Mouse (Mus musculus) liver, embryonic 11.5 days (tissue): ENCODE measurements around the gene Cd82. TPM values are rescaled to one million over a fixed set of nuclear protein-coding genes. Genes with fewer than 3 reads are reported as not detected.

ENCODE experiments used
- ATAC-seq: fragments of 200-750 bp; cut with Nextera tagmentation; replicated peaks from 2 replicates; pipeline ENCODE4 v1.8.0; 2017; ENCODE audit warnings: moderate number of reproducible peaks, mild to moderate bottlenecking, moderate TSS enrichment, moderate library complexity; ENCODE audit not compliant: low FRiP score
- DNase-seq: peaks from one replicate; pipeline ENCODE4 v3.0.0-alpha.2; 2017; ENCODE audit warnings: low spot score
- H3K27ac ChIP-seq: fragments of 300-500 bp; sonication (generic); 2 replicates; pipeline ENCODE4 v1.5.1; 2014; ENCODE audit warnings: mild to moderate bottlenecking, low read depth, low read length, control low read depth
- H3K27me3 ChIP-seq: fragments of 300-500 bp; sonication (generic); replicated peaks from 2 replicates; pipeline ENCODE4 v1.6.1; 2014; ENCODE audit warnings: low read length, mixed read lengths; ENCODE audit not compliant: control insufficient read depth, insufficient read depth
- H3K36me3 ChIP-seq: fragments of 300-500 bp; sonication (generic); 2 replicates; pipeline ENCODE4 v1.6.1; 2014; ENCODE audit warnings: mild to moderate bottlenecking, low read length, moderate library complexity, mixed read lengths; ENCODE audit not compliant: control insufficient read depth, insufficient read depth
- H3K4me1 ChIP-seq: fragments of 300-500 bp; sonication (generic); replicated peaks from 2 replicates; pipeline ENCODE4 v1.6.1; 2014; ENCODE audit warnings: low read length, mixed read lengths; ENCODE audit not compliant: control insufficient read depth, insufficient read depth
- H3K4me2 ChIP-seq: fragments of 300-500 bp; sonication (generic); 2 replicates; pipeline ENCODE4 v1.6.1; 2014; ENCODE audit warnings: mild to moderate bottlenecking, control low read depth, moderate library complexity
- H3K4me3 ChIP-seq: fragments of 300-500 bp; sonication (generic); 2 replicates; pipeline ENCODE4 v1.5.1; 2014; ENCODE audit warnings: low read depth, low read length, control low read depth
- H3K9ac ChIP-seq: fragments of 300-500 bp; sonication (generic); 2 replicates; pipeline ENCODE4 v1.6.1; 2014; ENCODE audit warnings: low read depth, low read length, control low read depth
- H3K9me3 ChIP-seq: fragments of 300-500 bp; sonication (generic); 2 replicates; pipeline ENCODE4 v1.6.1; 2016; ENCODE audit warnings: low read length, inconsistent platforms, mixed read lengths; ENCODE audit not compliant: control insufficient read depth
- WGBS: fragments of 180-500 bp; shearing (Covaris S2); extraction: QIAGEN DNeasy Blood & Tissue Kit; methylation state at CpG from one replicate; pipeline ENCODE4 v1.1.7; 2014; 5-methylcytosine and 5-hydroxymethylcytosine counted together
- polyA plus RNA-seq: library from polyadenylated mRNA; unstranded; fragments of >200 nt; fragmentation: Nextera tagmentation; extraction: Ambion mirVana; gene quantifications from 2 replicates; pipeline ENCODE4 v1.2.1, GENCODE M21; 2014

Gene Cd82
- polyA plus RNA-seq, 1 experiment from 2014 or later: 16.9 TPM

DNA sequence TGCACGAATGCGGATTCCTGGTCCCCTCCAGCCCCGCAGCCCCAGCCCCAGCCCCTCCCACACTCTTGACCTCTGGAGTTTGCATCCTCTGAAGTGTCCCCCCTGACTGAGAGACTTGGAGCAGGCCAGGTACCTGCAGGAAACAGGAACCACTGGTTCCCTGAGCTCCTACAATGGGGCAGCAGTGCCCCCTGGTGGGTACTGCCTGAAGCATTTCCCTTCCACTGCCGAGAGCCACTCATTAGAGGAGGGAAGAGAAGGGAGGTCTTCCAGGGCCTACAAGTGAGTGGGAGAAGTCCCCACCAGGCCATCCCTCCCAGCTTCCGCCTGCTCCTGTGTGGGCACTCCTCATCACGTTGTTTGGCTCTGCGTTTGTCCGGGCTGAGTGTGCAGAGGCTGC is 44.5 kb downstream of the Cd82 start:
- peak; percentile 37; the same call in 1 of the 2 replicates for ATAC-seq
- WGBS: 9% methylated on average over 8 of the region's 8 CpGs
- H3K27ac ChIP-seq: no peak overlapping the region
- no peak overlapping the region for H3K4me2 ChIP-seq
- no peaks in the 10 kb centered on the region for H3K36me3 ChIP-seq
- no peak overlapping the region for H3K9ac ChIP-seq
- no peaks in the 10 kb centered on the region for H3K9me3 ChIP-seq
- peak; percentile 81 for DNase-seq
- peaks cover under 1% of the 10 kb centered on the region; the same call in 1 of the 2 replicates for H3K4me1 ChIP-seq
- H3K4me3 ChIP-seq: no peak overlapping the region
- no peaks in the 10 kb centered on the region for H3K27me3 ChIP-seq

DNA sequence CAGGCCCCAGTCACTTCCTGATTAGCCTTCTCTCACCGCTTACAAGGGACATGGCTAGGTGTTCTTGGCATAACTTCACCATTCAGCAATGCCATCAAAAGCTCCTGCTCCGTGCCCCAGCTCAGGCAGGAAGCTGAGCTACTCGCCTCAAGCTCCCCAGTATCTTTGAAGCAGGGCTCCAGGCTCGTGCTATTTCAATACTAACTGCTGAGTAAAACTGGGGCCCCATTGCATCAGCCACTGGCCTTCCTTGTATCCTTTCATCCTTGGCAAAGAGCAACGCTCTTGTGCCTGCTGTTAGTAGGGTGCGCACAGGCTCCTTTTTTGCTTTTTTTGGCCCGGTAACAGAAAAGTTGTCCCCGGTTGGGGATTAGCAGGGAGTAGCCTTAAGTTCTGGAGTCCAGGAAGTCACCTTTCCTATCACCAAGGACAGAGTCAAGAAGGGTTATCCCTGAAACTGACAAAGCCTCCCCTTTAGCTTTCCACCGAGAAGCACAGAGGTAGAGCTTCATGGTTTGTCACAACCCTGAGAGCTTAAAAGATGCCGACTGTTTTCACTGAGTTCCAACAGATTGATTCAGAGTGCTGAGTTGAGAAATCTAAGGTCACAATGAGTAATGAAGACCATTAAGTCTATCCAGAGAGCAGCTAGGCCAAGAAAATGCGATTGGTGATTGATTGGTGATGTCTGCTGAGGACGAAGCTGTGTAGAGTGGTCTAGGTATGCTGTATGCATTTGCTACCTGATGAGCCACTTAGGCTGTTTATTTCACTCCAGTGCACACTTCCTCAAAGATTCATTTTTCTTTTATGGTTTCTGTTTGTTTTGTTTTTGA is 45.8 kb downstream of the Cd82 start:
- DNase-seq: no peak
- peaks cover 5% of the 10 kb centered on the region for H3K4me1 ChIP-seq
- no peak overlapping the region for H3K4me2 ChIP-seq
- 70% methylated on average over 12 of the region's 12 CpGs for WGBS
- H3K9ac ChIP-seq: no peak overlapping the region
- ATAC-seq: no peak
- no peak overlapping the region for H3K27ac ChIP-seq
- no peak overlapping the region for H3K4me3 ChIP-seq
- H3K36me3 ChIP-seq: no peaks in the 10 kb centered on the region
- no peaks in the 10 kb centered on the region for H3K9me3 ChIP-seq
- H3K27me3 ChIP-seq: no peaks in the 10 kb centered on the region

DNA sequence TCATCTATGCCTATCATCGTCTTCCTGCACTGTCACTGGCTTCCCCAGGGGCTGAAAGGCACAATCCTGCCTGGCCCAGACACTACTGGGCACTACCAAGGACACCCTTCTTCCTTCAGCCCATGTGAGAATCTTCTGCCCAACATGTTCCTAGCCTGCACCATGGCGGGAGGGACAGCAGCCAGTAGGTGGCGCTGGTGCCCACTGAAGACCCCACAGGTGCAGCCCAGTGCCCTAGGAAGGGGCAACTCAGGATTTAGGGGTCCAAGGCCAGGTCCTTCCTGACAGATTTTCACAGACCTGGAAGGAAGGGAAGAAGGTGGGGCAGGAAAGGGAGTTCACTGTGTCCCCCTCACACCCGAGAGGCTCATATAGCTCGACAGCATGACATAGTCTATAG is 47.7 kb downstream of the Cd82 start:
- ATAC-seq: 0 out of 2 replicates have a peak, but pooled peaks have one; percentile 25
- H3K27me3 ChIP-seq: no peaks in the 10 kb centered on the region
- H3K4me3 ChIP-seq: no peak overlapping the region
- H3K4me2 ChIP-seq: no peak overlapping the region
- no peaks in the 10 kb centered on the region for H3K9me3 ChIP-seq
- peaks cover 5% of the 10 kb centered on the region for H3K4me1 ChIP-seq
- WGBS: 40% methylated on average over 5 of the region's 5 CpGs
- no peak for DNase-seq
- H3K27ac ChIP-seq: no peak overlapping the region
- no peaks in the 10 kb centered on the region for H3K36me3 ChIP-seq
- H3K9ac ChIP-seq: no peak overlapping the region

DNA sequence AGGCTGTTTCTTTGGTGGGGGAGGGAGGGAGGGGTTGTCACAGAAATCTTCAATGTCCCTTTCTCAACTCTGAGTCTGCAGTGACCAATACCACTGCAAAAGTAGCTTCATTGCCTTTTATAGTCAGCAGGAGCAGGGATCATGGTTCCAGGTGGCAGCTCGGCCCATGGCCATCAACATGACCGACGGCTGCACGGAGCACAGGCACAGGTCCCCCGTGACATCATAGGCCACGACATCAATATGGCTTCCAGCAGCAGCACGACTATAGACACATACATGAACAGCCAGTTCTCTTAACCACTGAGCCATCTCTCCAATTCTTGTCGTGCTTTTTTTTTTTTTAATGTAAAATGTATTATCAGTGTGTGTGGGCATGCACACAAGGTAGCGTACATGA is 48.8 kb downstream of the Cd82 start:
- Histone ChIP-seq H3K4me3 (no peak overlapping the region), H3K27me3 (no peaks in the 10 kb centered on the region), H3K9me3 (no peaks in the 10 kb centered on the region), H3K27ac (no peak overlapping the region), H3K36me3 (no peaks in the 10 kb centered on the region), H3K4me2 (no peak overlapping the region), H3K9ac (no peak overlapping the region), H3K4me1 (peaks cover 5% of the 10 kb centered on the region)
- DNase-seq: no peak
- WGBS: 81% methylated on average over 9 of the region's 9 CpGs
- ATAC-seq: no peak

DNA sequence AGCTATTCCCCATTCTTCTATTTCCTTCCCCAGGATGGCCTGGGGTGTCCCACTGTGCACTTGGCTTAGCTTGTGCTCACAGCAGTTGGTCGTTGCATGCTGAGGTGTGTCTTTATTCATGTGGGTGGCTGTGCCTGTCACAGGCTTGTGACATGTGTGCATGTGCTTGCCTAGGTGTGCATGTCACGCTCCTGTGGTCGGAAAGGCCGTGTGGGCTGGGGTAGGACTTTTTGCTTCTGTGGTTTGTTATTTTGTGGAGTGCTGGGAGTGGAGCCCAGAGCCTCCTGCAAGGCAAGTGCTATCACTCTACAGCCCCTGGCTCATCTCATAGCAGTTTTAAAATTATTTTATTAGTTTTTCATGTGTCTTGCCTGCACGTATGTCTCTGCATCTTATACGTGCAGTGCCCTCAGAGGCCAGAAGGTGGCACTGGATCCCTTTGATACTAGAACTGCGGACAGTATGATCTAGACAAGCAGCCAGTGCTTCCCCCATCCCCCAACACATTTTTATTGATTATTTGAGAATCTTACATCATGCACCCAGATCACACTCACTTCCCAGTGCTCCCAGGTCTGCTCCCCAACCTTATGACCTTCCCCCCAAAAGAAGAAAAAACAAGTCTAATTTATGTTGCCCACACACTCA is 49.4 kb downstream of the Cd82 start:
- H3K27ac ChIP-seq: no peak overlapping the region
- no peaks in the 10 kb centered on the region for H3K36me3 ChIP-seq
- no peak overlapping the region for H3K4me2 ChIP-seq
- no peaks in the 10 kb centered on the region for H3K9me3 ChIP-seq
- no peak overlapping the region for H3K4me3 ChIP-seq
- DNase-seq (no peak), ATAC-seq (no peak)
- 47% methylated on average over 7 of the region's 7 CpGs for WGBS
- peaks cover 5% of the 10 kb centered on the region for H3K4me1 ChIP-seq
- no peaks in the 10 kb centered on the region for H3K27me3 ChIP-seq
- no peak overlapping the region for H3K9ac ChIP-seq

DNA sequence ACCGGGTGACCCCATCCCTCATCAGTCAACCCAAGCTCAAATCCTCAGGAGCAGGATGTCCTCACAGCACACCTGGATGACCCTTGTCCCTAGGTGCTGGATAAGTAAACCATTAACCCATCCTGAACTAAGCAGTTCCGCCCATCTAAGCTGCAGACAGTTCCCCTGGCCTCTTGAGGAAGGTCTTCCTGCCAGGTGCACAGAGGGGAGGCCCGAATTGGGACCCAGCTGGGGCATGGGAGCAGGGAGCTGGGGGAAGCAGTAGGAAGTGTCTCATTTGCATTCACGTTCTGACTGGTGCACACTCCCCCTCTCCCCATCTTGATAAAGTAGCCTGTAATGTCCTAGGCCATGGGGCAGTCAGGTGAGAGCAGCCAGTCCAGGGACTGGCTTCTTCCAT is 50.8 kb downstream of the Cd82 start:
- Histone ChIP-seq H3K36me3 (no peaks in the 10 kb centered on the region), H3K9ac (no peak overlapping the region), H3K4me1 (peaks cover 5% of the 10 kb centered on the region), H3K4me2 (no peak overlapping the region), H3K9me3 (no peaks in the 10 kb centered on the region), H3K27ac (no peak overlapping the region), H3K4me3 (no peak overlapping the region), H3K27me3 (no peaks in the 10 kb centered on the region)
- DNase-seq (no peak), ATAC-seq (no peak)
- 47% methylated on average over 4 of the region's 4 CpGs for WGBS

DNA sequence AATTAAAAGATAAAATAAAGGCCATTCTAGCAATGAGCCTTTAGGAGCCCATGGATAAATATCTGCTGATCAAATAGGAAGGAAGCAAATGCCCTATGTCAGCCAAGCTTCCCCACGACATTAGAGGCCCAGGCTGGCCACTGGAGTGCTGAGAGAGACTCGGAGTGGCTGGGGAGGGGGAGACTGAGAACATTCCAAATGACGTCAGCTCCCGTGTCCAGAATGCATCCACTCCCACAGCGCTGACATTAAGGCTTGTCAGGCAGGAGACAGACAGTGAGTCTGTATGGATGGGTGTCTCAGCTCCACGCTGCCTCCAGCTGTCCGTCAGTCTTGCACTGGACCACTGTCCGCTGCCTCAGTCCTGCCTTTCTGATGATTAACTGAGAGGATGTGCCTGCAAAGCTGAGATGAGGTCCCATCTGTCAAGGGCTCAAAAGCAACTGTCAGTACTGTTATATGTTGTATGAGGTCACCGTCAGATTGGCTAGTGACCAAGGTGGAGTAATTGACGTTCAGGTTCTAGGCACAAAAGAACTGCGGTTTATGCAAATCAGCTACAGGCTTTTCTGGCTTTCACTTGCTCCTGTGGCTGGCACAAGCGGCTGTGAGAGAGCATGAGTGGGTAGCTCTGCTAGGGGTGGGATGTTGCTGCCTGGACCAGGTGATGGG is 51.9 kb downstream of the Cd82 start:
- no peaks in the 10 kb centered on the region for H3K27me3 ChIP-seq
- no peaks in the 10 kb centered on the region for H3K9me3 ChIP-seq
- no peaks in the 10 kb centered on the region for H3K36me3 ChIP-seq
- no peak overlapping the region for H3K4me3 ChIP-seq
- H3K4me2 ChIP-seq: no peak overlapping the region
- no peak for ATAC-seq
- WGBS: 45% methylated on average over 12 of the region's 12 CpGs
- no peak overlapping the region for H3K27ac ChIP-seq
- no peak for DNase-seq
- H3K9ac ChIP-seq: no peak overlapping the region
- peaks cover 5% of the 10 kb centered on the region for H3K4me1 ChIP-seq

DNA sequence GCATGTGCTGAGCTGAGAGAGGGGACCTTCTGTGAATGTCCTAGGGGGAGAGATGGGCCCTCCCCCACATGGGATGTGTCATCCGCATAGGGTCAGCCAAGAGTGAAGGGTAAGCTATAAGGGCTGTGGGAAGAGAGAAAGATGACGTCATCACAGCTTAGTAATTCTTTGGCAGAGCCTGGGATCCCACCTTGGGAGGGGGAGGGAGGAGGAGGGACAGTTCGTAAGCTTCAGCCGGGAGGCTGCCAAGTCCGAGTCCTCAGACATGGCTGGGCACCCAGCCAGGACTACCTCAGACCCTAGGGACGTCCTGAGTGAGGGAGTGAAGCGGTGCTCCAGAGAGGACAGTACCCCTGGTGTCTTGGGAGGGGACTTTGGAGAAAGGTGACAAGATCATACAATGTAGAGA is 57.9 kb downstream of the Cd82 start:
- Histone ChIP-seq H3K9ac (no peak overlapping the region), H3K36me3 (no peaks in the 10 kb centered on the region), H3K4me2 (no peak overlapping the region), H3K9me3 (no peaks in the 10 kb centered on the region), H3K4me1 (no peaks in the 10 kb centered on the region), H3K27me3 (no peaks in the 10 kb centered on the region), H3K27ac (no peak overlapping the region), H3K4me3 (no peak overlapping the region)
- ATAC-seq (no peak; the same call in 1 of the 2 replicates), DNase-seq (no peak)
- WGBS: 61% methylated on average over 7 of the region's 7 CpGs
